Mouse (Mus musculus): Measurements from ENCODE around the gene Stx5a. TPM values are rescaled to one million over a fixed set of nuclear protein-coding genes. Genes with fewer than 3 reads are reported as not detected.

Stx5a gene
- polyA plus RNA-seq, 1 experiment = 130 TPM

DNA sequence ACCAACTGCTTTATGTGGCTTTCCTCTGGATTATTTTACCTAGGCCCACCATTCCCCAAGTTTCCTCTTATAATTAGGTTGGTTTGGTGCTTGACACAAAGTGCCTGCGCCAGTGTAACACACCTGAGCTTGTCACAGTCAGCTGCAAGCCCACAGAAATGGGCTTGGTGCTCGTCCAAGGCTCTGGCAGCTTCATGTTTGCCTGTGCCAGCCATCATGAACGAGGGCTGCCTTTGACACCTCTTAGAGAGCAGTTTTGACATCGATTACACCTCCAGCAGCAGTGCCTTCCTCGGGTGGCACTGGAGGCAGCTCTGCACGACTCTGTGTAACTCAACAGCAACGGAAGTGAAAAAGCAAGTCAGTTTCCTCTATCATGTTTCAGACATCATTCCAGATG is 49.0 kb downstream of the Stx5a start:
- peak in 1 of 2 experiments; percentile 57 for DNase-seq (ENCODE audit: extremely low spot score in 1 of 2, low spot score in 1 of 2)

DNA sequence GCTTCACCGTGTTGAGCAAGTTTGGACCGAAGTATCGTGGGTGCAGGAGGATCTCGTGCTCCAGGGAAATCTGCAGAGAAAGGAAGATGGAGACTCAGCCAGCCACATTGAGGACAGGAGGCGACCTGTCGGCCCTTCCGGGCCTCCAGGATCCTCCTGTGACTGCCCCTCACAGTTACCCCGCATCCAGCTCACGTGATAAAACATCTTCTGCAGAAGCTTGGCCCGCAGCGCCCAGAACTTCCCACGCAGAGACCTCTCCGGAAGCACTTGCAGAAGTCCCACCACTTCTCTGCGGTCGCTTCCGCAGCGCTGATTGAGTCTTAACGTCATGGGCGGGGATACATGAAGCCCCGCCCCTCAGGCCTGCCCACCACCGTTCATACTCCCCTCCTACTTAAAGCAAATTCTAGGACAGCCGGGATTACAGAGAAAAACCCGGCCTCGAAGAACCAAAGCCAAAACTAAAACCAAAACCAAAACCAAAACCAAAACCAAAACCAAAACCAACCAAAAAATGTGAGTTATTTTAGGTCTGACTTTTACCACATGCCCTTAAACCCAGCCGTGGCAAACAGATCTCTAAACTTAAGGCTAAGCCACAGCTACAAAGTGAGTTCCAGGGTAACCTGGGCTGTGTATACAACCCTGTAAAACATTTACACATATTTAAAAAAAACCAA is 57.2 kb downstream of the Stx5a start, which contains the start of gene Polr2g:
TSS of gene Polr2g (minus strand) at position 314 of the 683 bp plus-strand sequence.
- peak; percentile 88 to 92 for DNase-seq (ENCODE audit: extremely low spot score in 1 of 2, low spot score in 1 of 2)

DNA sequence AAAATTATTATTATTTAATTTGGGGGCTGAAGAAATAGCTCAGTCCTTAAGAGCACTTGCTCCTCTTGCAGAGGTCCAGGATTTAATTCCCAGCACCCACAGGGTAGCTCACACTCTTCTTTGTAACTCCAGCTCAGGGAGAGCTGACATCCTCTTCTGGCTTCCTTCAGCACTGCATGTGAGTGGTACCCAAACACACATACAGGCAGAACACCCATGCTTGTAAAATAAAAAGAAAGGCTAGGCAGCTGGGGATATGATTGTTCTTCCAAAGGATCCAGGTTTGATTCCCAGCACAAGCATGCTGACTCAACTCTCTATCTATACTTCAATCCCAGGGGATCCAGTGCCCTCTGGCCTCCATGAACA is 57.7 kb downstream of the Stx5a start:
- DNase-seq (ENCODE audit: extremely low spot score in 1 of 2, low spot score in 1 of 2) = no peak

DNA sequence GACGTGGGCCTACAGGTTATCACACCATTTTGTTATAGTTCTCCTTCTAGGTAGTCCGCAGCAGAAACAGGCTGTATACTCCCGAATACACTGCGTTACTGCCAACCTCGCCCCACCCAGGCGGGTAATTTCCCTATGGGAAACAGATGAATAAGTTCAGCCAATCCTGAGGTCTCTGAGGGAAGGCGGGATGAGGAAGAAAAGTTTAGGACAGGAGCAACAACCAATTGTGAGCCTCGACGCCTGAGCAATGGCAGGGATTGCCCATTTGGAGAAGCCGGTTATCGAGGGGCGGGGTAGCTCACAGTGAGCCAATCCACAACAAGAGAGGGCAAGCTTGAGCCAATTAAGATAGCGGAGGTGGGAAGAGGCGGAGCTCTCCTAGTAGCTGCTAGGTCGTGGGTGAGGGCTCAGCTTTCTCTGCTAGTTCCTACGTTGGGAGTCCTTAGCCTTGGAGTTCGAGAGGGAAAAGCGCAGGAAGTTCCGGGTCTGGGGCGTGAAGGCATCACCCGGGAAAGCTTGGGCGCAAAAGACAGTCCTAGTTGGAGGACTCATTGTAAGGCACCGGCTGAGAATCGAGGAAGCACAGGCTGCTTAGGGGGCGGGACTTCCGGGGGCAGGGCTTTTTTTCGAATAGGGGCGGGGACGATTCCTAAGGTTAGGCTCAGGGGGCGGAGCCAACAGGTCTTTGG is 61.1 kb downstream of the Stx5a start, which contains the start of gene Zbtb3:
TSS of gene Zbtb3 (plus strand) at position 426 of the 692 bp plus-strand sequence.
- peak; percentile 97 to 99 for DNase-seq (ENCODE audit: extremely low spot score in 1 of 2, low spot score in 1 of 2)

DNA sequence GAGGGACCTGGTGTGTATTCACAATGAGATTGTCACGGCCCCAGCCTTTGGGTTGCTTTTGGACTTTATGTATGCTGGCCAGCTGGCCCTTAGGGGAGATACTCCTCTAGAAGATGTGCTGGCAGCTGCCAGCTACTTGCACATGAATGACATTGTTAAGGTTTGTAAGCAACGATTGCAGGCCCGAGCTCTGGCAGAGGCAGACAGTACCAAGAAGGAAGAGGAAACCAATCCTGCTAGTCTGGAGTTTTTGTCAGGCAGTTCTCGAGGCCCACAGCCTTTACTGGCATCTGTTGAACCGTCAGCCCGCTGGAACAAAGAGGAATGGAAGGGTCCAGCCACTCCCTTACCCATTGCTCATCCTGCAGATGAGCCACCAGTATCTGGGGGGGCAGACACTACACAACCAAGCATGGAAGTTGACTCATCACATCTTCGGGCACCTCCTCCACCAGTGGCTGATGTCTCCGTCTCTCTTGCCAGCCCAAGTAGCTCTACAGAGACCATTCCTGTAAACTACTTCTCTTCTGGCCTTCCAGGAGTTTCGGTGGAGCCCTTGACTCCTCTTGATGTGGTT is 62.1 kb downstream of the Stx5a start:
- no peak for DNase-seq (ENCODE audit: extremely low spot score in 1 of 2, low spot score in 1 of 2)

DNA sequence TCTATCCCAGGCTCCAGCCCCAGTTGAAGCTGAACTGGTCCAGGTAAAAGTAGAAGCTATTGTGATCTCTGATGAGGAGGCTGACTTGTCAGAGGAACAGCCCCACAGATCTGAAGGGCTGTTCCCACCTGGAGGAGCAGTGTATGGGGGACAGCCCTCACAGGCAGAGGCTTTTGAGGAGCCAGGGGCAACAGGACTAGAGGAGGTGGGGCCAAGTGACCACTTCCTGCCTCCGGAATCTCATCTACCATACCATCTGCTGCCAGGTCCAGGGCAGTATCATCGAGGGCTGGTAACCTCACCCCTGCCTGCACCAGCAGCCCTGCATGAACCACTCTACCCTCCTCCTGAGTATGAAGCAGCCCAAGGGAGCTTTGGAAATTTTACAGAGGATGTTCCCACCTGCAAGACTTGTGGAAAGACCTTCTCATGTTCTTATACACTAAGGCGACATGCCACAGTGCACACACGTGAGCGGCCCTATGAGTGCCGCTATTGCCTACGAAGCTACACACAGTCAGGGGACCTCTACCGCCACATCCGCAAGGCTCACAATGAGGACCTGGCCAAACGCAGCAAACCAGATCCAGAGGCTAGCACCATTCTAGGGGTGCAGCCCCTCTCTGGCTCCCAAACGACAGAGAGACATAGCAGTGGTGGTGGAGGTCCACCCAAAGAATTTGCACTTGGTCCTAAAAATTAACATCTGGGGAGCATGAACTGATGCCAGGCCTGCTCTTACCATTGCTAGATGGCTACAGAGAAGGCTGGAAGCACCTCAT is 62.9 kb downstream of the Stx5a start:
- no peak for DNase-seq (ENCODE audit: extremely low spot score in 1 of 2, low spot score in 1 of 2)

Other genes starting within 250 kb of the Stx5a start
- gene Slc22a8, start 150.2 kb upstream of the Stx5a start, polyA plus RNA-seq (2012; rRNA removed) = 24.4 and 33.8 TPM in 2 replicates
- gene Slc22a6, start 123.4 kb upstream of the Stx5a start, polyA plus RNA-seq (2012; rRNA removed) = 5.6 and 9.2 TPM in 2 replicates
- 78.1 and 81.1 TPM in 2 replicates for gene Chrm1, start 77.6 kb upstream of the Stx5a start, polyA plus RNA-seq (2012; rRNA removed)
- 183 and 188 TPM in 2 replicates for gene Slc3a2, start 18.0 kb upstream of the Stx5a start, polyA plus RNA-seq (2012; rRNA removed)
- 48.9 and 49.2 TPM in 2 replicates for gene Wdr74, start 5.6 kb upstream of the Stx5a start, polyA plus RNA-seq (2012; rRNA removed)
- gene 1700092M07Rik, start 695 bp upstream of the Stx5a start, polyA plus RNA-seq (2012; rRNA removed) = 0.34 and 0.92 TPM in 2 replicates
- 128 and 139 TPM in 2 replicates for gene Nxf1, start 15.7 kb downstream of the Stx5a start, polyA plus RNA-seq (2012; rRNA removed)
- 124 and 140 TPM in 2 replicates for gene Tmem223, start 29.6 kb downstream of the Stx5a start, polyA plus RNA-seq (2012; rRNA removed)
- 16.9 and 18.1 TPM in 2 replicates for gene Tmem179b, start 33.1 kb downstream of the Stx5a start, polyA plus RNA-seq (2012; rRNA removed)
- 15.8 and 17.4 TPM in 2 replicates for gene Taf6l, start 45.0 kb downstream of the Stx5a start, polyA plus RNA-seq (2012; rRNA removed)
- 159 and 171 TPM in 2 replicates for gene Polr2g, start 57.2 kb downstream of the Stx5a start, polyA plus RNA-seq (2012; rRNA removed)
- 3.8 and 4.6 TPM in 2 replicates for gene Zbtb3, start 61.1 kb downstream of the Stx5a start, polyA plus RNA-seq (2012; rRNA removed)
- gene Ttc9c, start 77.9 kb downstream of the Stx5a start, polyA plus RNA-seq (2012; rRNA removed) = 27.2 and 30.9 TPM in 2 replicates
- 92.6 and 96.8 TPM in 2 replicates for gene Hnrnpul2, start 78.6 kb downstream of the Stx5a start, polyA plus RNA-seq (2012; rRNA removed)
- gene AC129217.1, start 88.4 kb downstream of the Stx5a start, polyA plus RNA-seq (2012; rRNA removed) = not detected in 2 replicates
- gene Bscl2, start 96.1 kb downstream of the Stx5a start, polyA plus RNA-seq (2012; rRNA removed) = 122 and 130 TPM in 2 replicates
- gene Gng3, start 97.8 kb downstream of the Stx5a start, polyA plus RNA-seq (2012; rRNA removed) = 248 and 262 TPM in 2 replicates
- 0.96 and 1.2 TPM in 2 replicates for gene Lrrn4cl, start 109.4 kb downstream of the Stx5a start, polyA plus RNA-seq (2012; rRNA removed)
- 129 and 137 TPM in 2 replicates for gene Ubxn1, start 130.1 kb downstream of the Stx5a start, polyA plus RNA-seq (2012; rRNA removed)
- gene Uqcc3, start 139.5 kb downstream of the Stx5a start, polyA plus RNA-seq (2012; rRNA removed) = 67.7 and 70.4 TPM in 2 replicates
- gene Lbhd1, start 142.3 kb downstream of the Stx5a start, polyA plus RNA-seq (2012; rRNA removed) = 3.7 and 4.0 TPM in 2 replicates
- gene Gm49403, start 142.5 kb downstream of the Stx5a start, polyA plus RNA-seq (2012; rRNA removed) = not detected in 2 replicates
- 36.6 and 41.3 TPM in 2 replicates for gene 1810009A15Rik, start 147.4 kb downstream of the Stx5a start, polyA plus RNA-seq (2012; rRNA removed)
- not detected in 2 replicates for gene Gm49416, start 147.5 kb downstream of the Stx5a start, polyA plus RNA-seq (2012; rRNA removed)
- gene Ints5, start 151.6 kb downstream of the Stx5a start, polyA plus RNA-seq (2012; rRNA removed) = 14.8 and 15.8 TPM in 2 replicates
- 87.7 and 95.2 TPM in 2 replicates for gene Ganab, start 156.7 kb downstream of the Stx5a start, polyA plus RNA-seq (2012; rRNA removed)
- gene B3gat3, start 179.0 kb downstream of the Stx5a start, polyA plus RNA-seq (2012; rRNA removed) = 190 and 210 TPM in 2 replicates
- 8.3 and 9.6 TPM in 2 replicates for gene Rom1, start 187.9 kb downstream of the Stx5a start, polyA plus RNA-seq (2012; rRNA removed)
- 13.9 and 14.1 TPM in 2 replicates for gene Eml3, start 188.1 kb downstream of the Stx5a start, polyA plus RNA-seq (2012; rRNA removed)
- 27.6 and 31.0 TPM in 2 replicates for gene Mta2, start 200.5 kb downstream of the Stx5a start, polyA plus RNA-seq (2012; rRNA removed)
- 19.6 and 20.5 TPM in 2 replicates for gene Tut1, start 212.4 kb downstream of the Stx5a start, polyA plus RNA-seq (2012; rRNA removed)
- 257 and 281 TPM in 2 replicates for gene Eef1g, start 225.6 kb downstream of the Stx5a start, polyA plus RNA-seq (2012; rRNA removed)
- gene Ahnak, start 247.9 kb downstream of the Stx5a start, polyA plus RNA-seq (2012; rRNA removed) = 6.8 and 7.5 TPM in 2 replicates

All from frontal cortex, adult 2 months (tissue).